Mouse (Mus musculus) forebrain, embryonic 16.5 days (tissue): ENCODE results near the gene Aqp8. TPM values are rescaled to one million over a fixed set of nuclear protein-coding genes. Genes with fewer than 3 reads are reported as not detected.

Source experiments
- ATAC-seq: fragments of 200-750 bp; cut with Nextera tagmentation; 2 replicates; pipeline ENCODE4 v1.8.0; 2017; ENCODE audit warnings: mild to moderate bottlenecking, moderate library complexity
- H3K27ac ChIP-seq: fragments of 300-500 bp; sonication (generic); 2 replicates; pipeline ENCODE4 v1.5.1; 2014; ENCODE audit warnings: low read length, control low read depth
- H3K27me3 ChIP-seq: fragments of 300-500 bp; sonication (generic); replicated peaks from 2 replicates; pipeline ENCODE4 v1.6.1; 2014; ENCODE audit warnings: low read length; ENCODE audit not compliant: control insufficient read depth, insufficient read depth
- H3K36me3 ChIP-seq: fragments of 300-500 bp; sonication (generic); 2 replicates; pipeline ENCODE4 v1.6.1; 2014; ENCODE audit not compliant: control insufficient read depth, insufficient read depth
- H3K4me1 ChIP-seq: fragments of 300-500 bp; sonication (generic); replicated peaks from 2 replicates; pipeline ENCODE4 v1.6.1; 2014; ENCODE audit warnings: low read length; ENCODE audit not compliant: control insufficient read depth, insufficient read depth
- H3K4me2 ChIP-seq: fragments of 300-500 bp; sonication (generic); 2 replicates; pipeline ENCODE4 v1.6.1; 2014; ENCODE audit warnings: mild to moderate bottlenecking, low read length, control low read depth
- H3K4me3 ChIP-seq: fragments of 300-500 bp; sonication (generic); replicated peaks from 2 replicates; pipeline ENCODE4 v1.5.1; 2014; ENCODE audit warnings: mild to moderate bottlenecking, low read length, control low read depth
- H3K9ac ChIP-seq: fragments of 300-500 bp; sonication (generic); replicated peaks from 2 replicates; pipeline ENCODE4 v1.6.1; 2014; ENCODE audit warnings: low read depth, low read length, control low read depth
- H3K9me3 ChIP-seq: fragments of 300-500 bp; sonication (generic); 2 replicates; pipeline ENCODE4 v1.6.1; 2016; ENCODE audit warnings: low read length; ENCODE audit not compliant: control insufficient read depth
- WGBS: fragments of 180-500 bp; shearing (Covaris S2); extraction: QIAGEN DNeasy Blood & Tissue Kit; methylation state at CpG from one replicate; pipeline ENCODE4 v1.1.7; 2014; 5-methylcytosine and 5-hydroxymethylcytosine counted together
- polyA plus RNA-seq: library from polyadenylated mRNA; unstranded; fragments of >200 nt; fragmentation: Nextera tagmentation; extraction: Ambion mirVana; gene quantifications from 2 replicates; pipeline ENCODE4 v1.2.1, GENCODE M21; 2015

The Aqp8 gene
- not detected in 2 replicates for polyA plus RNA-seq

DNA sequence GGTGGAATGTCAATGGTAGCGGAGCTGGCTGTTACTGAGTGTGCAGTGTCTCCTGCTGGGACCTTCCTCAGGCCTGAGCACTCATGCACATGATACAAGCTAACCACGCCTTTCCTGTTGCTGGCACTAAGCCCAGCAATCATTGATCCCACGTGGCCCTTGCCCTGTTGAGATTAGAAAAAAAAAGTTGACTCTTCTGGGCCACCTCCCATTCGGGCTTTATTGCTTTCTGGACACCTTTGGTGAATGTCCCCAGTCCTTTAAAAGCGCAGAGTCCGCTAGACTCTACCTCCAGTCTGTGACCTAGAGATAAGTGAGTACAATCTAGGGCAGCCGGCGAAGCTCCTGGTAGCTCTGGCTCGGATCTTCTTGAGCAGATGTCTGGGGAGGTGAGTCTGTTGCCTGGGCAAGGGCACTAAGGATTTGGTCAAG lies at the start of gene Aqp8:
Gene Aqp8, plus strand, starts transcription at position 222 of the 432 bp plus-strand sequence.
- Histone ChIP-seq H3K4me2 (no peak within 1 kb of the TSS), H3K4me1 (no peaks in the 10 kb centered on the region), H3K4me3 (no peak within 1 kb of the TSS), H3K36me3 (no peaks in the 10 kb centered on the region), H3K27me3 (no peaks in the 10 kb centered on the region), H3K9ac (no peak within 1 kb of the TSS), H3K9me3 (no peaks in the 10 kb centered on the region), H3K27ac (no peak within 1 kb of the TSS)
- WGBS = 70% methylated on average over 9 of the region's 9 CpGs
- no peak for ATAC-seq

DNA sequence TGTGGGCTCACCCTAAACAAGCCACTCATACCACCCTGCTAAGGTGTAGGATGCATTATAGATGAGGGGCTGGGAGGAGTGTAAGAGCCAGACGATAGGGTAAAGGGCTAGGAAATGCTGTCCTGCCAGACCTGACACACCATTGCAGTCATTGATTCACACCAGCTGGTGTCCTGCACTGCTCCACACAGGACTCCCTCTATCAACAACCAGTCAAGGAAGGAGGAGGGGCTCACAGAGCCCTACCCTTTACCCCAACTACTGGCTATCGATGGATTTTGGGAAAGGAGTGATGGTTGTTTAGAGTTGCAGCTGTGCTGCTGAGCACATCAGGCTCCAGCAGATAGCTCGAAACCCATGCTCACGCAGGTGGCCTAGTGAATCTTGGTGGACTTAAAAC lies 45.3 kb upstream of the Aqp8 start:
- H3K27me3 ChIP-seq = no peaks in the 10 kb centered on the region
- H3K9ac ChIP-seq = no peak overlapping the region
- WGBS = 86% methylated on average over 4 of the region's 4 CpGs

DNA sequence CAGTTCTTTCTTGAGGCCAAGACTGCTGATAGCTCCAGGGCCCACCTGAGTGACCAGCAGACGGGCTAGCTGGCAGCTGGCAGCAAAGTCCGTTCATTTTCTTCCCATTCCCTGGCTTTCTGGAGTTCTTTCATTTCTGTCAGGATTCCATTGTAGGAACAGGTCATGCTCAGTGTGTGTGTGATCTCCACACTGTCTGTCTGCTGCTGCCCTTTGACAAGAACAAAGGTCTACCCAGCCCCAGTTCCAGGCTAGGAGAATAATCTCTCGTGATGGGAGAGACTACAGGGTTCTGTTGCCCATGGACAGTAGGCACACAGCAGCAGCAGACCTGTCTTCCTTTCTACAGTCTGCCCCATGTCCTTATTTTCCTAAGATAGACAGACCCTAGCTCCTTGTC lies 44.4 kb upstream of the Aqp8 start:
- no peak for ATAC-seq
- Histone ChIP-seq H3K27ac (no peak overlapping the region), H3K9me3 (no peaks in the 10 kb centered on the region), H3K4me1 (no peaks in the 10 kb centered on the region), H3K9ac (no peak overlapping the region), H3K4me2 (no peak overlapping the region), H3K36me3 (peaks cover 12% of the 10 kb centered on the region), H3K27me3 (no peaks in the 10 kb centered on the region), H3K4me3 (no peak overlapping the region)
- 85% methylated on average over 3 of the region's 3 CpGs for WGBS

More for the DNA sequence above, 45.3 kb upstream of the Aqp8 start:
- no peaks in the 10 kb centered on the region for H3K4me1 ChIP-seq
- no peaks in the 10 kb centered on the region for H3K9me3 ChIP-seq
- no peak overlapping the region for H3K4me3 ChIP-seq
- no peak overlapping the region for H3K4me2 ChIP-seq
- H3K27ac ChIP-seq = no peak overlapping the region
- no peak for ATAC-seq
- peaks cover 4% of the 10 kb centered on the region for H3K36me3 ChIP-seq

DNA sequence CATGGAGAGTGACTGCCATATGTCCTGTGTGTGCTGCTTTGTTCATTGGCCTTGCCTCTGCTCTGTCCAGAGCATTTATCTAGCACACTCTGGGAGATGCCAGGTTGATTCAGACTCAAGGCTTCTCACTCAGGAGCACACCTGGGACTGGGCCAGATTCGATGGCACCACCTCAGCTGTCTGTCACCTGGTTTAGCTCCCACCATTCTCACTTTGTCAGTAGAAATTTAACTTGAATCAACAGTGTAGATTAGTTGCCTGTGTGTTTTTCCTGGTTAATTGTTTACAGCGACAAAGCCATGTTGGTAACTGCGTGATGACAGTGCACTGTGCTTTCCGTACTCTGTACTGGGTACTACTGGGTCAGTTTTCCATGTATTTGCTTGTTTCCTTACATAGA lies 42.1 kb upstream of the Aqp8 start:
- Histone ChIP-seq H3K9ac (no peak overlapping the region), H3K4me1 (no peaks in the 10 kb centered on the region), H3K36me3 (peaks cover 16% of the 10 kb centered on the region), H3K4me2 (no peak overlapping the region), H3K4me3 (no peak overlapping the region), H3K27ac (no peak overlapping the region), H3K27me3 (no peaks in the 10 kb centered on the region), H3K9me3 (no peaks in the 10 kb centered on the region)
- ATAC-seq = no peak
- WGBS = 91% methylated on average over 4 of the region's 4 CpGs

DNA sequence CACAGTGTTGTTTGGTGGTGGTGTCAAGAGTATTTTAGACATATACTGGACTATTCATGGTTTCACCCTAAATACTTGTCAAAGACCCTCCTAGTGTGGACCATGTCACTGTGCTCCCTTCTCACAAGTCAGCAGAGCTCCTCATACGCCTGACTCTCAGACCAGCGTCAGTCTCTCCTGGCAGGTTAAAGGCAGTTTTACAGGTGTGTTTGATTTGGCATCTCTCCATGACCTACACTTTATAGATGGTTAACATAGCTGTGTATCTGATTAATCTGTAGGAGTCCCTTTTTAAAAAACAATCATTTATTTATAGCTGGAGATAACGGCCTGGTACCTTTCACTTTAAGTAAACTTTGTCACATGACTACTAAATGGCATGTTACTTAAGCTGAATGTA lies 40.1 kb upstream of the Aqp8 start:
- no peak overlapping the region for H3K27ac ChIP-seq
- no peaks in the 10 kb centered on the region for H3K27me3 ChIP-seq
- ATAC-seq = no peak
- 98% methylated on average over 3 of the region's 3 CpGs for WGBS
- no peak overlapping the region for H3K4me3 ChIP-seq
- H3K4me2 ChIP-seq = no peak overlapping the region
- peaks cover 16% of the 10 kb centered on the region for H3K36me3 ChIP-seq
- H3K9me3 ChIP-seq = no peaks in the 10 kb centered on the region
- H3K9ac ChIP-seq = no peak overlapping the region
- H3K4me1 ChIP-seq = no peaks in the 10 kb centered on the region

DNA sequence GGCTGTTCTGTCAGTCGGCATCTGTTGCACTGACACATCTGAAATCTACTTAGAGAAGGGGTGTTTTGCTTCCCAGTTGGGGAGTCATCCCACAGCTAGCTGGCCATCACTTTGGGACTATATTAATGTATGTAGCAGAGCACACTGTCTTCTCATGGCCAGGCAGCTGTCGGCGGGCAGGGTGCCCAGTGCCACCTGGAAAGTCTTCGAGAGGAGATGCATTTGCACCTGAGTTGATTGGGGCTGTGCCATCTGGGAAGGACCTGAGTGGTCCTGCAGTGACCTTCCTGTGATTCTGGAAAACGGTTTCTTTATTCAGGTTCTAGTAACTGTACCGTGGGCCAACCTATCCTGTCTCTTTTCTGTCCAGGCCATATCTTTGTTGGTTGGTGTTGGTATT lies 37.8 kb upstream of the Aqp8 start:
- WGBS = 96% methylated on average over 6 of the region's 6 CpGs
- H3K27ac ChIP-seq = no peak overlapping the region
- ATAC-seq = no peak
- H3K9ac ChIP-seq = no peak overlapping the region
- H3K4me3 ChIP-seq = no peak overlapping the region
- H3K9me3 ChIP-seq = no peaks in the 10 kb centered on the region
- no peak overlapping the region for H3K4me2 ChIP-seq
- peaks cover 16% of the 10 kb centered on the region for H3K36me3 ChIP-seq
- no peaks in the 10 kb centered on the region for H3K27me3 ChIP-seq
- H3K4me1 ChIP-seq = no peaks in the 10 kb centered on the region

DNA sequence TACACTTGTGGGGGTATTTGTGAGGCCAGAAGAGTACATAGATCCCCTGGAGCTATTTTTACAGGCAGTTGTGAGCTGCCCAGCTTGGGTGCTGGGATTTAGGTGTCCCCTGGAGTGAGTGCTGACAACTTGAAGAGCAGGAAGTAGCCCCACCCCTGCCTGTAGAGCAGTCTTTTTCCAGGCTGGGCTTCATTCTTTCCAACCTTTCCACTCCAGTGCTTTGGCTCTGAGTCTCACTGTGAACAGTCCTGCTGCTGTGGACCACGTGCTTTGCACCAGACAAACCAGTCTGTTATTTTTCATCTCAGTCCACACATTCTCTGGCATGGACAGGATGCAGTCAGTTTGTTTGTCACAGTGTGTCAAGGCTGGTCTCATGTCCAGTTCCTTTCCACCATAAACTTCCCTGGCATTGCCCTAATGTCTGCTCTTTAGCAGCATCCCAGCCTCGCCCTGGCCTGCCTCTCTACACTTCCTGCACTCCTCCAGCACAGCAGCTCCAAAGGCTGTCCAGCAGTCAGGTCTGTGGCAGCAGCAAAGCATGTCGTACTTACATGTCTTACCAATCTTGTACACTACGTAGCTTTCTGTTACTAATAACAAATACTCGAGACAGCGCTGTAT lies 36.8 kb upstream of the Aqp8 start:
- H3K9ac ChIP-seq = no peak overlapping the region
- no peak overlapping the region for H3K27ac ChIP-seq
- H3K4me2 ChIP-seq = no peak overlapping the region
- no peaks in the 10 kb centered on the region for H3K4me1 ChIP-seq
- H3K4me3 ChIP-seq = no peak overlapping the region
- no peaks in the 10 kb centered on the region for H3K9me3 ChIP-seq
- no peak for ATAC-seq
- H3K36me3 ChIP-seq = peaks cover 16% of the 10 kb centered on the region
- WGBS = 88% methylated on average over 6 of the region's 6 CpGs
- no peaks in the 10 kb centered on the region for H3K27me3 ChIP-seq

DNA sequence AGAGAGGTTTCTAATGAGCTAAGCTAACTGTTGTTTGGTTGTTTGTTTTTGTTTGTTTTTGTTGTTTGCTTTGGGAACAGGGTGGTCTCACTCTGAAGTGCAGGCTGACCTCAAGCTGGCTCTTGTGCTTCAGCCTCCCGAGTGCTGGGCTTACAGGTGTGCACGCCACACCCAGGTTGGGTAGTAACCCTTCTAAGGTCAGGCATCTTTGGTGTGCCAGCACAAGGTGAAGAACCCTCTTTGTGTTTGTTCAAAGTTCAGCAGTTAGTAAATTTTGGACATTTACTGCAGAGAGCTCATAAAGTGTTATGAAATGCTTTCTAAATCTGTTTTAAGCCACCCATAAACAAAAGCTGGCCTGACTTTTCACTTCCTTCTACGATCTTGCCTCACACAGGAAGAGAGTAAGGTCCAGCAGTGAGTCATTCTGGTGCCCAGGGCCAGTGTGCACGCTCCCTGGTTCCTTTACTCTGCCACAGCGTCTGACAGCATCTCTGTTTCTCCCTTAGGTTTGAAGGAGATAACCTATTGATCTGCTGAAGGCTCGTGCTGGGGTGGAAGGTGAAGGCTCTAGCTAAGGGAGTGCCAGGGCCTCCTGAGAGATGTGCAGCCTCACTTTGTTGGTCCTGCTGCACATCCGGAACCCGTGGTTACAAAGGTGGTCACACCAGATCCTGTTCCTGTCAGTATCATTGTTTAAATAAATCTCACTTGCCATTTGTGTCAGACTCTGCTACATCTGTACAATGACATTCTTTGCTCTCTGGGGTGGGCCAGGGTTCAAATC lies 32.3 kb upstream of the Aqp8 start:
- Histone ChIP-seq H3K9ac (no peak overlapping the region), H3K27ac (no peak overlapping the region), H3K9me3 (no peaks in the 10 kb centered on the region), H3K36me3 (peaks cover 7% of the 10 kb centered on the region), H3K27me3 (no peaks in the 10 kb centered on the region), H3K4me1 (no peaks in the 10 kb centered on the region), H3K4me3 (no peak overlapping the region), H3K4me2 (no peak overlapping the region)
- 94% methylated on average over 8 of the region's 8 CpGs for WGBS
- ATAC-seq = no peak

DNA sequence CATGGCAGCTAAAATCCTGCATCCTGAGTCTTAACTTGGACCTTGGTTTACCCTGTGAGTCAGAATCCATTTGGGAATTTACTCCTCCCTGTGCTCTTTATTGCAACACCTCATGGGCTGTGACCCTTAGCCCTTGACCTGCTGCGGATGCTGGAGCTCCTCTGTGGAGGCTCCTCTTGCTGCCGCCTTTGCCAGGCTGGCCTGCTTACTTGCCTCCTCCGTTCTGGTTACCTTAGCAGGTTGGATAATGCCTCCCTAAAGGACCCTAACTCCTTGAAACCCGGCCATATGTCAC lies 31.7 kb upstream of the Aqp8 start:
- Histone ChIP-seq H3K4me2 (no peak overlapping the region), H3K9me3 (no peaks in the 10 kb centered on the region), H3K4me3 (no peak overlapping the region), H3K4me1 (no peaks in the 10 kb centered on the region), H3K36me3 (peaks cover 7% of the 10 kb centered on the region), H3K27me3 (no peaks in the 10 kb centered on the region), H3K9ac (no peak overlapping the region), H3K27ac (no peak overlapping the region)
- WGBS = 97% methylated on average over 4 of the region's 4 CpGs
- ATAC-seq = no peak
